Mouse (Mus musculus): Measurements from ENCODE around the gene Pitpnb.

The Pitpnb gene

DNA sequence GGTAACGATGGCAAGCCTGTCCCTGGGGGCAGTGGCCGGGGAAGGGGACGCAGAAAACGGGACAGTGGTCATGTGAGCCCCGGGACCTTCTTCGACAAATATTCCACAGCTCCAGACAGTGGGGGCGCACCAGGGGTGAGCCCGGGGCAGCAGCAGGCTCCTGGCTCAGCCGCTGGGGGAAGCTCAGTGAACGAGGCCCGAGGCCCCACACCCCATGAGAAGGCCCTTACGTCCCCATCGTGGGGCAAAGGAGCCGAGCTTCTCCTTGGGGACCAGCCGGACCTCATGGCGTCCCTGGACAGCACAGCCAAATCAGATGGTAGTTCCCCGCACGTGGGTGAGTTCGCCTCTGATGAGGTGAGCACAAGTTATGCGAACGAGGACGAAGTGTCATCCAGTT, 90.3 kb downstream of the Pitpnb start:
- CTCF ChIA-PET: no interaction called here

DNA sequence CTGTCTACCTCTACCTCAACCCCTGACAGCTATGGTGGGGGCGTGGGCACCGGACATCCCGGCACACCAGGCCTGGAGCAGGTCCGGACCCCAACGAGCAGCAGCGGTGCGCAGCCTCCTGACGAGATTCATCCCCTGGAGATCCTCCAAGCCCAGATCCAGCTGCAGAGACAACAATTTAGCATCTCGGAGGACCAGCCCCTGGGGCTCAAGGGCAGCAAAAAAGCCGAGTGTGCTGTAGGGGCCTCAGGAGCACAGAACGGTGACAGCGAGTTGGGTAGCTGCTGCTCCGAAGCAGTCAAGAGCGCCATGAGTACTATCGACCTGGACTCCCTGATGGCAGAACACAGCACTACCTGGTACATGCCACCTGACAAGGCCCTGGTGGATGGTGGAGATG, 90.9 kb downstream of the Pitpnb start:
- CTCF ChIA-PET: no interaction called here

DNA sequence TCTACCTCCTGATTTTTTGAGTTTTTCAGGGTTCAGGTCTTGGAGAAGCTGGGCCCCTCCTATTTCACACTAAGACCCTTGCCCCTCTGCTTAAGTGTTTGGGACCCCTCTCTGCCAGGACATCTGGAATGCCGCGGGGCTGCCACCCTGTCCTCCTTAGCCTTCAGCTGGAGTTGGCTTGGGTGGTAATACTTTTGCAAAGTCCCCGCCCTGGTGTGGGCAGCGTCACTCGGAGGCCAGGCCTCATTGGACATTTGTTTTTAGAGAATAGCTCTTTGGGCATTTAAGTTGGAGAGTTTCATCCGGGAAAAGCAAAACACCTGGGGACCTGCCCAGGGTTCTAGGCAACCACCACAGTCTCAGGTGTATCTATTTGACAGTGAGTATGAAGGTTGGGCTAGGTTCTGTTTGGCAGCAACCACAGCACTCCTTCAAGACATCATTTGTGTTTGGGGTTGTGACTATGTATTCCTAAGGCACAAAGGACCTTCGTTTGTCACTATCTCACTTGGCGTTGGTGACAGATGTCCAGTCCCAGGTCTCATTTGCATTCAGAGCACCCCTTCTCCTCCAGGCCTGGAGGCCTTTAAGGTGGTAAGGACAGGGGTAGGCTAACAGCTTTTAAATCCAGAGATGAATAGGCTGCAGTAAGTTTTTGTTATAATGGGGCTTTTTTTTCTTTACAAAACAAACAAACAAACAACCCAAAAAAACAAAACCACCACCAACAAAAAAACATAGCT, 91.7 kb downstream of the Pitpnb start:
- CTCF ChIA-PET: no interaction called here

DNA sequence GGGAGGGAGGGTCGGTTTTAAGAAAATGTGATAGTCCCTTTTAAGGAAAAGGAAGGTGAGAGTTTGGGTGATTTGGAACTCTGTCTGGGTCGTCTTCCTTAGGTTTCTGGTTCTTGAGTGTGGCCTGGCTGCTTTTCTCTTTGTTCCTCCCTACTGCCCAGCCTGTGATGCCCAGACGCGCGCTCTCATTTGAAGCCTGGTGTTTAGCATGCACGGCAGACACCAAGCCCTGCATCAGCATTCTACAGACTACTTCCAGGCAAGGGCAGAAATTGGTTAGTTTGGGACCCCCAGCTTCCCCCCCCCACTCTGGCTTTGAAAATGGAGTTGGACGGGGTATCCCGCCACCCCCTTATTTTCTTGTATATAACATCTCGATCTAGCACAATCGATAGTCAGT, 92.4 kb downstream of the Pitpnb start:
- CTCF ChIA-PET: no interaction called here

DNA sequence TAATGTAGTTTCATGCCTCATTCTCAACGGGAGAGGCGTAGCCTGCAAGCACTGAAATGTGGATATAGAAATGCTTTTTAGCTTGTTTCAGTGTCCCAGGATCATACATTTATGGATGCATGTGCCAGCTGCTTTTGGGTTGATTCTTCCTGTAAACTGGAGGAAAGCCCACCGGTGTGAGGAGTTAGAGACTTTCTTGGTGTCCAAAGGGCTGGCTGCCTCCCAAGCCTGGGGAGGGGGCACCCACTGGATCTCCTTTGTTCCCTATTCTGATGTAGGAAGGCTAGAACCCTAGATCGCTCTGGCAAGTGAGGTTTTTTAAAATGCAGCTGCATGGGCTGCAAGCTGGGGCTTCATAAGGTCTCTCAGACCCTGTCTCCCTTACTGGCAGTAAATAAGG, 93.1 kb downstream of the Pitpnb start:
- CTCF ChIA-PET: no interaction called here

DNA sequence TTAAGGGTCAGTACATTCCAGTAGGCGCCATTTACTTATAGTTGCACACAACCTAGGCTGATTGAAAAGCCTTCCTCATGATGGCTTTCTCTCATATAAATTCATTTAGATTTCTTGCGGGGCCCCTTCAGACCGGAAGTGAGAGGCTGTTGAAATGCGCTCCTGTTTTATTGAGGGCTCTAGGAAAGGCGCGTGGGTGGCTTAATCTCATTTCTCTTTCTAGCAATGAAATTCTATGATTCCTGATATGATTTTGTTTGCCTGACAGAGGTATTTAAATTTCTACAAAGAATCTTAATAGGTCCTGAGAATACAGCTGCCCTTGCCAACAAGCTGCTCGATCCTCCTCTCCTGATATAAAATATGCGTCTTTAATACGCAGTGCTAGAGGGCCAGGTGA, 95.2 kb downstream of the Pitpnb start:
- CTCF ChIA-PET: no interaction called here

DNA sequence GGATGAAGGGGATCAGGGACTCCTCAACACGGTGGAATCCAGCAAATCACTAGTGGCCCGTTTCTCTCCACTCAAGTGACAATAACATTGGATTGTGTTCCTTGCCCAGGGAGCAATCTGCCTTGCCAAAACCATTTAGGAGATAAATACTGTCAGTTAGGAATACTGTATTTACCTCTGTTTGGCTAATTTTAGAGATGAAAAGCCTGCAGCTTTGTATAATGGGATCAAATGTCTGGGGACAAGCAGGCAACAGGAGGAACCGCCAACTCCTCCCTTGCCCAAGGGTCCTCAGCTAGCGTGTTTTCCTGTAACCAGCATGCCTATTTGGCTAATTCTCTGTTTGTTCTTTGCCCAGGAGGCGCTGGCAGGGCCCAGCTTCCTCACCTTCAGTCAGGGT, 95.7 kb downstream of the Pitpnb start:
- CTCF ChIA-PET: no interaction called here

DNA sequence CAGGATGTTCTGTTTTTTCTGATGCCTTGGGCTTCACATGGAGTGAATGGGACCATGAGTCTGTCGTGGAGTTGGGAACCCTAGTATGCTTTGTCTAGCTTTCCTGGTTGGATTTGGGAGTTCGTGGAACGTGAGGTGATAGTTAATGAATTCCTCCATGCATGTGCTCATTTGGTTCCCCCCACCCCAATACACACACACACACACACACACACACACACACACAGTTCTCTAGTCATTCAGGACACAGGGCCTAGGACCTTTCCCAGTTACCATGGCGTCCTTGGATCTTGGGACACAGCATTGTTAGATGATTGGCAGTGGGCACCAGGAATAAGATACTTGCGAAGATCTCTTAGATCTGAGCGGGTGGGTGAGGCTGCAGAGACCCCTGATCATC, 98.3 kb downstream of the Pitpnb start:
- CTCF ChIA-PET: no interaction called here

DNA sequence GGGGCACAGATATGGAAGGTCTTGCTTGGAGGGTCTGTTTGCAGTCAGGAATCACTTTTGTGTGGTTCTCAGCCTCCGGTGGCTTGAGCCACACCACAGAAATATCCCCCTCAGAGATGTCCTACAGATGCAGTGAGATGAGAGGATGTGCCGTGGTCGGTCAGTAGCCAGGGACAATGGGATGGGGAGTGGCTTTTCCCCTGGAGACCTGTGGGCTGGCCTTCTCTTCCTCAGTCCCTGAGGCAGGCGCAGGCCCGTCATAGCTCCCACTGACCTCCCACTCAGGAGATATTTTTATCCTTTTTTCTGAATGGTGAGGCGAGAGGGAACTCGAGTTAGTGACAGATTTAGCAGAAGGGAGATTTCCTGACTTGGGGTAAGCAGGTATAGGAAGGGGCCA, 99.2 kb downstream of the Pitpnb start:
- CTCF ChIA-PET: no interaction called here

DNA sequence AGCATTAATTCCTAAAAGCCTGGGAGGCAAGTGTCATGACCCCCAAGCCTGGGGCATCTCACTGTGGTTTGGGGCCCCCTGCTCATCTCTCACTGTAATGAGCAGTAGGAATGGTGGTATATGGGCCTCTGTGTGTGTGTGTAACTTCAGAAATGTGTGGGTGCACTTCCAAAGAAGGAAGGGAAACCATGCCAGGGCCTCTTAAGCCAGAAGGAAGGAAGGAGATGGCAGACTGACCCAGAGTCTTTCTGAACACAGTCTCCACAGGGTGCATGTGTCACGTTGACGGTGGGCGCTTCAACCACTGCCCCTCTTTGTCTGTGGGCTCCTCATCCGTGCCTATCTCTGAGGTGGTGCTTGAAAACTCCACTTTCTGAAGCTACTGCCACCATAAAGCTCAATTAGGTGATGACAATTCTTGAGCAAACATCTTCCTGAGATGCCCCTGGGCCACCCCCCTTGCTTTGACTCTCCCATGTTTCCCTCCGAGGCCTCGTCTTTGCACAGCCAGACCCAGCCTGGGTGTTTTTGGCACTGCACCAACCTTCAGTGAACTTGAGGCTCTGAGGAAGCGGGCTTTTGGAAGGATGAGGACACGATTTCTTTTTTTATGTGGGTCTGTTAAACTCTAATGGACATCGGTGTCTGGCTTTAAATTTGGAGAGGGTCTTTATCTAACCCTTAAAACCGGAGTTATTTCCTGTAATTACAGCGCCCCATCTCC, 100.6 kb downstream of the Pitpnb start:
- CTCF ChIA-PET: interaction anchor here (0.8 kb wide), 1 partner anchor 290 kb away, joined by 3 read pairs; no protein-coding TSS in a partner anchor

DNA sequence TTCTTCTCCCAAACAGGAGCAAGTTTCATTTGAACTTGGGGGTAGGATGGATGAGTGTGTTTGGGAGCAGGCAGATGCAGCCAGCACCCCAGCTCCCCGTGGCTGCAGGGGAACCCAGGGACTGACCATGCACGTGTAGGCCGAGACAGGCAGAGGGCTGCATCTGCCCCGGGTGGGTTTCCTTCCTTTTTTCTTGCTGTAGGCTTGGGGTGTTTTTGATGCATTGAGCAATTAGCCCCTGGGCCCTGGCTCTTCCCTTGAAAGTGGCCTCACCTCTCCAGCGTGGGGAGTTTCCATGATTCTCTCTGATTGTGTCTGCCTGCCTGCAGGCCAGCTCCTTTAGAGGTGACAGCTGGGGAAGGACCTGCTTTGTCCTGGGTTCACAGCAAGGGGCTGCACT, 102.3 kb downstream of the Pitpnb start:
- CTCF ChIA-PET: no interaction called here

DNA sequence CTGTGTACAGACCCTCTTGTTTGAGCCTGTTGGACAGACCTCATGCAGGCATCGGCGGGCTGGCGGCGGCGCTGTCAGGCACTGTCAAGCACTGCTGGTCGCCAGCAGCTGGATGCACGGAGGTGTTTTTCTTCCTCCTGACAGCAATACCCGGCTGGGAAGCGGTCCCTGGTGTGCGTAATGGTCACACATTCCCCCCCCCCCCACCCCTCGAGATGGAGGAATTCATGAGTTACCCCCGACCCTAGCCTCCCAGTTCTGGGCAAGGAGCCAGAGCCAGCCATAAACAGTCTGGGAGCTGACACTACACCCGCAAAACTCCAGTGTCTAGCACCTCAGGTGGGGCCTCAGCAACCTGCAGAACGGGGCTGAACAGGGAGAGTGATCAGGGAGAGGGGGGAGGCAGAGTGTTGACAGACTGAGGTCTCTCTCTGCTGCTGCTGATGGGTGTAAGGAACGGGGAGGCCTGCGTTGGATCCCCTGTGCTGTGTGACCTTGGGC, 103.8 kb downstream of the Pitpnb start:
- CTCF ChIA-PET: no interaction called here

DNA sequence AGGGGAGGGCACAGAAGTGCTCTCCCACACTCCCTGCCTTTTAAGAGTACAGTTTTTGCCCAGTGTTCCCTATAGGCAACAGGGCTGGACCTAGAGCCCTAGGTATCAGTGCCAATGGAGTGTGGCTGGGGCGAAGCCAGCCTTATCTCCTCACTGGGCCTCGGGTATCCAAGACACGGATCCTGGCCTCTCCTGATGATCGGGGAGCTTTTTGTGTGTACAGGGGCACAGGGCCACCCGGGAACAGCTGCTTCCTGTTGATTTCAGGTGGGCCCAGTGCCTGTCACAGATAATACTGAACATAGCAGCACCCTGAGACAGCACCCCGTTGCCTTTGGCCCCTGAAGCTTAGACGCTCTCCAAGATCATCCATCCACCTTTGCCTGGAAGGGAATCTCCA, 105.7 kb downstream of the Pitpnb start:
- CTCF ChIA-PET: no interaction called here

DNA sequence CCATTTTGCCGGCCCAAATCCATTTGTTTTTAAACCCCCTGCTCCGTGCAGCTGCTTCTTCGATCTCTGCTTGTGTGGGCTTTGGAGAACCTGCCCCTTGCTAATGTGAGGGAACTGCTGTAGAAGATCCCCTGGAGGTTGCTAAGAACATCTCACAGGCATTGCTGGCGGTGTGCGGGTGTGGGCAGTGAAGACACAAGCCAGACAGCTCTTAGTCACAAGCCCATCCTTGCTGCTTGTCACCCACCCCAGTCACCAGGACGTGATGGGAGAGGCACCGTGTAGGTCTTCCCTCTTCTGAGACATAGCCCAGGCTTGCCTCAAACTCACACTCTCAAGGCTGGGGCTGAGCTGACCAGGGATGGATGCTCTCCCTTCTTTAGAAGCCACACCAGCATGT, 106.6 kb downstream of the Pitpnb start:
- CTCF ChIA-PET: no interaction called here
